Mouse (Mus musculus) forebrain, embryonic 11.5 days (tissue): ENCODE results near the gene Bcl7c. TPM values are rescaled to one million over a fixed set of nuclear protein-coding genes. Genes with fewer than 3 reads are reported as not detected.

ENCODE experiments used
- ATAC-seq: fragments of 200-750 bp; cut with Nextera tagmentation; replicated peaks from 2 replicates; pipeline ENCODE4 v1.8.0; 2017; ENCODE audit warnings: moderate TSS enrichment; ENCODE audit not compliant: low FRiP score
- DNase-seq: peaks from one replicate; pipeline ENCODE4 v3.0.0-alpha.2; 2017; ENCODE audit warnings: low spot score
- H3K27ac ChIP-seq: fragments of 300-500 bp; sonication (generic); 2 replicates; pipeline ENCODE4 v1.5.1; 2014; ENCODE audit warnings: low read depth, low read length
- H3K27me3 ChIP-seq: fragments of 300-500 bp; sonication (generic); 2 replicates; pipeline ENCODE4 v1.6.1; 2014; ENCODE audit warnings: mild to moderate bottlenecking, low read length, mixed read lengths; ENCODE audit not compliant: control insufficient read depth, insufficient read depth
- H3K36me3 ChIP-seq: fragments of 300-500 bp; sonication (generic); 2 replicates; pipeline ENCODE4 v1.6.1; 2014; ENCODE audit warnings: mild to moderate bottlenecking, low read length, moderate library complexity, mixed read lengths; ENCODE audit not compliant: control insufficient read depth, insufficient read depth
- H3K4me1 ChIP-seq: fragments of 300-500 bp; sonication (generic); replicated peaks from 2 replicates; pipeline ENCODE4 v1.6.1; 2014; ENCODE audit warnings: low read length, mixed read lengths; ENCODE audit not compliant: control insufficient read depth, insufficient read depth
- H3K4me2 ChIP-seq: fragments of 300-500 bp; sonication (generic); 2 replicates; pipeline ENCODE4 v1.6.1; 2014; ENCODE audit warnings: low read depth, mild to moderate bottlenecking, low read length, moderate library complexity, mixed read lengths; ENCODE audit not compliant: severe bottlenecking
- H3K4me3 ChIP-seq: fragments of 300-500 bp; sonication (generic); 2 replicates; pipeline ENCODE4 v1.5.1; 2014; ENCODE audit warnings: low read depth, low read length
- H3K9ac ChIP-seq: fragments of 300-500 bp; sonication (generic); 2 replicates; pipeline ENCODE4 v1.6.1; 2014; ENCODE audit warnings: low read length
- H3K9me3 ChIP-seq: fragments of 300-500 bp; sonication (generic); 2 replicates; pipeline ENCODE4 v1.6.1; 2016; ENCODE audit warnings: low read length, mixed read lengths; ENCODE audit not compliant: control insufficient read depth
- WGBS: fragments of 180-500 bp; shearing (Covaris S2); extraction: QIAGEN DNeasy Blood & Tissue Kit; methylation state at CpG from one replicate; pipeline ENCODE4 v1.1.7; 2014; 5-methylcytosine and 5-hydroxymethylcytosine counted together
- polyA plus RNA-seq: library from polyadenylated mRNA; unstranded; fragments of >200 nt; fragmentation: Nextera tagmentation; extraction: Ambion mirVana; gene quantifications from 2 replicates; pipeline ENCODE4 v1.2.1, GENCODE M21; 2014

The Bcl7c gene
- polyA plus RNA-seq: 59.5 and 65.8 TPM in 2 replicates

GRCm38 (mm10) chr7:127708207-127709078, at the start of gene Bcl7c:
Gene Bcl7c (minus strand): TSS chr7:127708933.
- H3K27me3 ChIP-seq: no peaks in the 10 kb centered on the region
- under 1% methylated on average over 73 of the region's 90 CpGs for WGBS
- H3K27ac ChIP-seq: peak within 1 kb of the TSS; percentile 91
- no peaks in the 10 kb centered on the region for H3K9me3 ChIP-seq
- peak within 1 kb of the TSS; percentile 68 for H3K4me2 ChIP-seq
- no peaks in the 10 kb centered on the region; the same call in 1 of the 2 replicates for H3K36me3 ChIP-seq
- DNase-seq: peak; percentile 95
- peak within 1 kb of the TSS; percentile 84 for H3K9ac ChIP-seq
- H3K4me3 ChIP-seq: peak within 1 kb of the TSS; percentile 68
- peaks cover 27% of the 10 kb centered on the region for H3K4me1 ChIP-seq
- peak; percentile 81 for ATAC-seq

GRCm38 (mm10) chr7:127753741-127754140, 45.0 kb upstream of the Bcl7c start:
- 92% methylated on average over 7 of the region's 7 CpGs for WGBS
- Histone ChIP-seq H3K27ac (no peak overlapping the region), H3K4me1 (no peaks in the 10 kb centered on the region), H3K9me3 (no peaks in the 10 kb centered on the region), H3K36me3 (peaks cover 16% of the 10 kb centered on the region), H3K4me2 (no peak overlapping the region), H3K4me3 (no peak overlapping the region), H3K27me3 (no peaks in the 10 kb centered on the region), H3K9ac (no peak overlapping the region)
- ATAC-seq: no peak
- DNase-seq: no peak

GRCm38 (mm10) chr7:127753158-127753557, 44.4 kb upstream of the Bcl7c start:
- no peak overlapping the region for H3K27ac ChIP-seq
- ATAC-seq: no peak
- H3K9me3 ChIP-seq: no peaks in the 10 kb centered on the region
- DNase-seq: no peak
- no peaks in the 10 kb centered on the region for H3K4me1 ChIP-seq
- H3K9ac ChIP-seq: no peak overlapping the region
- no peaks in the 10 kb centered on the region for H3K27me3 ChIP-seq
- H3K4me3 ChIP-seq: no peak overlapping the region
- WGBS: 77% methylated on average over 5 of the region's 5 CpGs
- H3K36me3 ChIP-seq: peaks cover 16% of the 10 kb centered on the region
- no peak overlapping the region for H3K4me2 ChIP-seq

- Histone ChIP-seq H3K27ac (no peak overlapping the region), H3K4me1 (no peaks in the 10 kb centered on the region; the same call in 1 of the 2 replicates), H3K9ac (no peak overlapping the region), H3K27me3 (no peaks in the 10 kb centered on the region), H3K4me2 (no peak overlapping the region), H3K9me3 (no peaks in the 10 kb centered on the region), H3K36me3 (peaks cover 16% of the 10 kb centered on the region), H3K4me3 (no peak overlapping the region)
- ATAC-seq (no peak), DNase-seq (no peak)
- 96% methylated on average over 27 of the region's 27 CpGs for WGBS
Observed at GRCm38 (mm10) chr7:127752069-127752468, 43.3 kb upstream of the Bcl7c start.

- 94% methylated on average over 5 of the region's 5 CpGs for WGBS
- Histone ChIP-seq H3K27ac (no peak overlapping the region), H3K4me1 (no peaks in the 10 kb centered on the region; the same call in 1 of the 2 replicates), H3K4me3 (no peak overlapping the region), H3K9me3 (no peaks in the 10 kb centered on the region), H3K36me3 (peaks cover 16% of the 10 kb centered on the region), H3K27me3 (no peaks in the 10 kb centered on the region), H3K9ac (no peak overlapping the region), H3K4me2 (no peak overlapping the region)
- DNase-seq (no peak), ATAC-seq (no peak)
Observed at GRCm38 (mm10) chr7:127751619-127752018, 42.9 kb upstream of the Bcl7c start.

- Histone ChIP-seq H3K27ac (no peak overlapping the region), H3K36me3 (peaks cover 16% of the 10 kb centered on the region), H3K27me3 (no peaks in the 10 kb centered on the region), H3K9ac (no peak overlapping the region), H3K4me3 (no peak overlapping the region), H3K4me2 (no peak overlapping the region), H3K4me1 (no peaks in the 10 kb centered on the region; the same call in 1 of the 2 replicates), H3K9me3 (no peaks in the 10 kb centered on the region)
- ATAC-seq (no peak), DNase-seq (no peak)
- WGBS: 83% methylated on average over 19 of the region's 19 CpGs
Observed at GRCm38 (mm10) chr7:127750131-127751127, 41.7 kb upstream of the Bcl7c start.

- no peak overlapping the region for H3K27ac ChIP-seq
- no peak overlapping the region for H3K9ac ChIP-seq
- no peaks in the 10 kb centered on the region for H3K9me3 ChIP-seq
- no peak overlapping the region for H3K4me2 ChIP-seq
- DNase-seq: no peak
- H3K36me3 ChIP-seq: peaks cover 13% of the 10 kb centered on the region
- WGBS: 95% methylated on average over 28 of the region's 28 CpGs
- no peak for ATAC-seq
- no peaks in the 10 kb centered on the region; the same call in 1 of the 2 replicates for H3K4me1 ChIP-seq
- no peak overlapping the region for H3K4me3 ChIP-seq
- no peaks in the 10 kb centered on the region for H3K27me3 ChIP-seq
Observed at GRCm38 (mm10) chr7:127748235-127748560, 39.5 kb upstream of the Bcl7c start.

- peaks cover 13% of the 10 kb centered on the region for H3K36me3 ChIP-seq
- WGBS: 24% methylated on average over 5 of the region's 6 CpGs
Observed at GRCm38 (mm10) chr7:127747559-127748234, 39.0 kb upstream of the Bcl7c start.

More at GRCm38 (mm10) chr7:127747559-127748234, 39.0 kb upstream of the Bcl7c start:
- no peak for ATAC-seq
- Histone ChIP-seq H3K27me3 (no peaks in the 10 kb centered on the region), H3K9ac (peak overlapping the region; percentile 89), H3K4me2 (peak overlapping the region; percentile 82), H3K9me3 (no peaks in the 10 kb centered on the region), H3K4me3 (peak overlapping the region; percentile 88), H3K27ac (peak overlapping the region; percentile 90; the same call in 1 of the 2 replicates), H3K4me1 (no peaks in the 10 kb centered on the region; the same call in 1 of the 2 replicates)
- no peak for DNase-seq
